Mouse (Mus musculus) left cerebral cortex, adult 2 months (tissue): Measurements from ENCODE around the gene Gm8909. TPM values are rescaled to one million over a fixed set of nuclear protein-coding genes. Genes with fewer than 3 reads are reported as not detected.

Experiments
- DNase-seq, 2 experiments: peaks; one replicate each; pipeline ENCODE4 v3.0.0; 2021 to 2022; ENCODE audit warnings: low spot score in 2 of 2, mixed read lengths in 1 of 2; ENCODE audit errors: extremely low spot score in 1 of 2
- H3K27ac ChIP-seq: fragments of 200-600 bp; 2 replicates; pipeline ENCODE4 v1.8.1; 2022
- H3K4me3 ChIP-seq: fragments of 200-600 bp; 2 replicates; pipeline ENCODE4 v1.8.1; 2022
- CTCF ChIP-seq: fragments of 200-600 bp; IDR thresholded peaks from 2 replicates; pipeline ENCODE4 v1.8.1; 2022; ENCODE audit warnings: antibody characterized with exemption, mild to moderate bottlenecking, moderate library complexity
- intact Hi-C: fragments of 180-260 bp; cut with DNase I; formaldehyde crosslinking; loops from one replicate; pipeline ENCODE4 v1.15.1; 2025
- long read RNA-seq, 2 experiments: library from polyadenylated mRNA; stranded (forward); transcript quantifications; one replicate each; pipeline ENCODE4 v2.0.0; 2021; ENCODE audit warnings: borderline mapping rate in 2 of 2
- total RNA-seq, 2 experiments: library from RNA; stranded (reverse); gene quantifications; 2 replicates each; pipeline ENCODE4 v1.2.3; 2021

Gene Gm8909
- not detected for total RNA-seq
- long read RNA-seq, experiment 1, result 0 reads
- long read RNA-seq, experiment 2, result 0 reads

GRCm38 (mm10) chr17:36168039-36168652 is at the start of gene Gm8909:
Gene Gm8909, minus strand, starts transcription at chr17:36168537.
- intact Hi-C loops, result no loop called here
- no peak for DNase-seq
- Histone ChIP-seq H3K4me3 (no peak within 1 kb of the TSS), H3K27ac (no peak within 1 kb of the TSS)
- TF ChIP-seq CTCF, result no peak

GRCm38 (mm10) chr17:36215586-36215985 is 47.2 kb upstream of the Gm8909 start:
- intact Hi-C loops, result no loop called here
- H3K4me3 ChIP-seq, result no peak overlapping the region

GRCm38 (mm10) chr17:36206846-36207245 is 38.5 kb upstream of the Gm8909 start:
- intact Hi-C loops, result no loop called here
- Histone ChIP-seq H3K27ac (no peak overlapping the region), H3K4me3 (no peak overlapping the region)
- DNase-seq, result no peak
- no peak for TF ChIP-seq CTCF

More at GRCm38 (mm10) chr17:36215586-36215985, 47.2 kb upstream of the Gm8909 start:
- no peak for DNase-seq
- no peak overlapping the region for H3K27ac ChIP-seq
- TF ChIP-seq CTCF, result no peak

GRCm38 (mm10) chr17:36205862-36206261 is 37.5 kb upstream of the Gm8909 start:
- H3K27ac ChIP-seq, result no peak overlapping the region
- peak overlapping the region; percentile 33 for H3K4me3 ChIP-seq
- intact Hi-C loops, result no loop called here
- no peak for DNase-seq
- no peak for TF ChIP-seq CTCF

- Histone ChIP-seq H3K4me3 (peak overlapping the region; percentile 33), H3K27ac (no peak overlapping the region)
- intact Hi-C loops, result no loop called here
- no peak for TF ChIP-seq CTCF
- DNase-seq, result no peak
Measured at GRCm38 (mm10) chr17:36205456-36205855, 37.1 kb upstream of the Gm8909 start.

- H3K27ac ChIP-seq, result no peak overlapping the region
- H3K4me3 ChIP-seq, result no peak overlapping the region
- no peak for TF ChIP-seq CTCF
- intact Hi-C loops, result no loop called here
- no peak for DNase-seq
Measured at GRCm38 (mm10) chr17:36201851-36202250, 33.5 kb upstream of the Gm8909 start.

- TF ChIP-seq CTCF, result no peak; the same call in 1 of the 2 replicates
- DNase-seq, result no peak
- Histone ChIP-seq H3K27ac (no peak overlapping the region), H3K4me3 (no peak overlapping the region)
- intact Hi-C loops, result no loop called here
Measured at GRCm38 (mm10) chr17:36198317-36198716, 30.0 kb upstream of the Gm8909 start.

GRCm38 (mm10) chr17:36194471-36194870 is 26.1 kb upstream of the Gm8909 start:
- Histone ChIP-seq H3K4me3 (no peak overlapping the region), H3K27ac (no peak overlapping the region)
- TF ChIP-seq CTCF, result no peak
- no peak for DNase-seq
- intact Hi-C loops, result loop anchor here (5.0 kb wide), 2 partner anchors 197 to 257 kb away; no protein-coding TSS in a partner anchor

GRCm38 (mm10) chr17:36193546-36194141 is 25.3 kb upstream of the Gm8909 start:
- no peak overlapping the region for H3K27ac ChIP-seq
- intact Hi-C loops, result loop anchor here (5.0 kb wide), 2 partner anchors 196 to 256 kb away; no protein-coding TSS in a partner anchor
- TF ChIP-seq CTCF, result peak; percentile 66
- peak; percentile 42 to 58 for DNase-seq
- no peak overlapping the region for H3K4me3 ChIP-seq

GRCm38 (mm10) chr17:36192371-36192770 is 24.0 kb upstream of the Gm8909 start:
- H3K27ac ChIP-seq, result no peak overlapping the region
- intact Hi-C loops, result loop anchor here (5.0 kb wide), 2 partner anchors 195 to 255 kb away; no protein-coding TSS in a partner anchor
- no peak overlapping the region for H3K4me3 ChIP-seq
- DNase-seq, result no peak
- TF ChIP-seq CTCF, result no peak

GRCm38 (mm10) chr17:36190169-36190507 is 21.8 kb upstream of the Gm8909 start, which contains the start of gene H2-T3:
Gene H2-T3, minus strand, starts transcription at chr17:36190287.
- Histone ChIP-seq H3K27ac (no peak within 1 kb of the TSS), H3K4me3 (no peak within 1 kb of the TSS)
- TF ChIP-seq CTCF, result no peak
- intact Hi-C loops, result loop anchor here (5.0 kb wide), 2 partner anchors 193 to 253 kb away; no protein-coding TSS in a partner anchor
- no peak for DNase-seq

- Histone ChIP-seq H3K4me3 (no peak overlapping the region), H3K27ac (no peak overlapping the region)
- intact Hi-C loops, result loop anchor here (5.0 kb wide), 2 partner anchors 192 to 252 kb away; no protein-coding TSS in a partner anchor
- TF ChIP-seq CTCF, result no peak
- no peak for DNase-seq
Measured at GRCm38 (mm10) chr17:36189491-36190168, 21.3 kb upstream of the Gm8909 start.
